Mouse (Mus musculus) stomach, postnatal 0 days (tissue): Measurements from ENCODE around the gene Bach2. TPM values are rescaled to one million over a fixed set of nuclear protein-coding genes. Genes with fewer than 3 reads are reported as not detected.

Experiments used
- ATAC-seq: fragments of 200-750 bp; cut with Nextera tagmentation; 2 replicates; pipeline ENCODE4 v1.8.0; 2017; ENCODE audit not compliant: low FRiP score, low TSS enrichment
- DNase-seq: peaks from one replicate; pipeline ENCODE4 v3.0.0-alpha.2; 2016; ENCODE audit warnings: low spot score
- H3K27ac ChIP-seq: fragments of 300-500 bp; sonication (generic); replicated peaks from 2 replicates; pipeline ENCODE4 v1.5.1; 2014; ENCODE audit warnings: mild to moderate bottlenecking, control low read depth
- H3K27me3 ChIP-seq: fragments of 300-500 bp; sonication (generic); 2 replicates; pipeline ENCODE4 v1.6.1; 2014; ENCODE audit warnings: low read length; ENCODE audit not compliant: control insufficient read depth, insufficient read depth
- H3K36me3 ChIP-seq: fragments of 300-500 bp; sonication (generic); 2 replicates; pipeline ENCODE4 v1.6.1; 2014; ENCODE audit warnings: low read length, mixed read lengths; ENCODE audit not compliant: control insufficient read depth, insufficient read depth
- H3K4me1 ChIP-seq: fragments of 300-500 bp; sonication (generic); replicated peaks from 2 replicates; pipeline ENCODE4 v1.6.1; 2014; ENCODE audit warnings: antibody characterized with exemption; ENCODE audit not compliant: control insufficient read depth, insufficient read depth
- H3K4me2 ChIP-seq: fragments of 300-500 bp; sonication (generic); replicated peaks from 2 replicates; pipeline ENCODE4 v1.6.1; 2014; ENCODE audit warnings: low read depth, mild to moderate bottlenecking, control low read depth, moderate library complexity
- H3K4me3 ChIP-seq: fragments of 300-500 bp; sonication (generic); 2 replicates; pipeline ENCODE4 v1.5.1; 2014; ENCODE audit warnings: low read depth, low read length, control low read depth
- H3K9ac ChIP-seq: fragments of 300-500 bp; sonication (generic); 2 replicates; pipeline ENCODE4 v1.6.1; 2014; ENCODE audit warnings: mild to moderate bottlenecking, low read length, control low read depth, mixed read lengths
- H3K9me3 ChIP-seq: fragments of 300-500 bp; sonication (generic); 2 replicates; pipeline ENCODE4 v1.6.1; 2016; ENCODE audit warnings: low read length; ENCODE audit not compliant: control insufficient read depth
- CTCF ChIP-seq: IDR thresholded peaks from 2 replicates; pipeline ENCODE4 v1.5.1; 2016; ENCODE audit warnings: antibody characterized with exemption, low read depth, mild to moderate bottlenecking, moderate library complexity
- EP300 ChIP-seq: optimal IDR thresholded peaks from 2 replicates; pipeline ENCODE3; 2016; ENCODE audit warnings: antibody characterized with exemption
- WGBS: fragments of 180-500 bp; shearing (Covaris S2); extraction: QIAGEN DNeasy Blood & Tissue Kit; methylation state at CpG from one replicate; pipeline ENCODE4 v1.1.7; 2014; 5-methylcytosine and 5-hydroxymethylcytosine counted together
- polyA plus RNA-seq: library from polyadenylated mRNA; unstranded; fragments of >200 nt; fragmentation: Nextera tagmentation; extraction: Ambion mirVana; gene quantifications from 2 replicates; pipeline ENCODE4 v1.2.1, GENCODE M21; 2015

The Bach2 gene
- polyA plus RNA-seq, 1 experiment from 2014 or later = 1.9 TPM

GRCm38 (mm10) chr4:32405149-32405882 is 166.7 kb downstream of the Bach2 start:
- no peak for TF ChIP-seq EP300
- no peak for TF ChIP-seq CTCF
- H3K27ac ChIP-seq = no peak overlapping the region; the same call in 1 of the 2 replicates
- H3K9me3 ChIP-seq = no peaks in the 10 kb centered on the region
- DNase-seq = no peak
- H3K4me2 ChIP-seq = 0 out of 2 replicates have a peak overlapping the region, but pooled peaks have one; percentile 15
- H3K27me3 ChIP-seq = no peaks in the 10 kb centered on the region
- 0 out of 2 replicates have a peak, but pooled peaks cover 2% of the 10 kb centered on the region for H3K4me1 ChIP-seq
- H3K9ac ChIP-seq = no peak overlapping the region
- WGBS = 61% methylated on average over 17 of the region's 17 CpGs
- no peaks in the 10 kb centered on the region for H3K36me3 ChIP-seq
- no peak overlapping the region for H3K4me3 ChIP-seq
- ATAC-seq = no peak; the same call in 1 of the 2 replicates

- TF ChIP-seq CTCF = no peak
- TF ChIP-seq EP300 = no peak
- Histone ChIP-seq H3K9me3 (no peaks in the 10 kb centered on the region), H3K27me3 (no peaks in the 10 kb centered on the region), H3K36me3 (no peaks in the 10 kb centered on the region), H3K27ac (no peak overlapping the region), H3K4me2 (no peak overlapping the region), H3K4me3 (no peak overlapping the region), H3K9ac (no peak overlapping the region), H3K4me1 (0 out of 2 replicates have a peak, but pooled peaks cover 2% of the 10 kb centered on the region)
- DNase-seq = no peak
- no peak for ATAC-seq
- WGBS = 42% methylated on average over 3 of the region's 3 CpGs
Observed at GRCm38 (mm10) chr4:32405985-32406384, 167.4 kb downstream of the Bach2 start.

DNA sequence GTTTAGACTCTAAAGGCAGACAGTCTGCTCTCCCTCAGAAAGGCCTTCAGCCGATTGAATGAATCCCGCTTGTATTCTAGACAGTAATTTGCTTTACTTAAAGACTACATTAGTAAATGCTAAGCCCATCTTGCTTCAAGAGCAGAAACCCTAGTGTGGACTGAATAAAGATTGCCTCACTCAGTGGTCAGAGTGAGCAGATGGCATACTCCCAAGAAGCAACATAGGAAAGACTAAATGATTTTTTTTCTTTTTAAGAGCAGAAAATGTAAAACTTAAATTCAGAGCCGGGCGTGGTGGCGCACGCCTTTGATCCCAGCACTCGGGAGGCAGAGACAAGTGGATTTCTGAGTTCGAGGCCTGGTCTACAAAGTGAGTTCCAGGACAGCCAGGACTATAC is 169.9 kb downstream of the Bach2 start:
- H3K9me3 ChIP-seq = no peaks in the 10 kb centered on the region
- no peaks in the 10 kb centered on the region for H3K36me3 ChIP-seq
- 0 out of 2 replicates have a peak, but pooled peaks cover 2% of the 10 kb centered on the region for H3K4me1 ChIP-seq
- no peak overlapping the region for H3K4me2 ChIP-seq
- DNase-seq = no peak
- H3K4me3 ChIP-seq = no peak overlapping the region
- TF ChIP-seq CTCF = no peak
- TF ChIP-seq EP300 = no peak
- no peak for ATAC-seq
- H3K27ac ChIP-seq = no peak overlapping the region
- 90% methylated on average over 8 of the region's 8 CpGs for WGBS
- H3K27me3 ChIP-seq = no peaks in the 10 kb centered on the region
- no peak overlapping the region for H3K9ac ChIP-seq

GRCm38 (mm10) chr4:32409116-32409880 is 170.7 kb downstream of the Bach2 start:
- Histone ChIP-seq H3K9ac (no peak overlapping the region), H3K36me3 (no peaks in the 10 kb centered on the region), H3K4me1 (0 out of 2 replicates have a peak, but pooled peaks cover 2% of the 10 kb centered on the region), H3K27me3 (no peaks in the 10 kb centered on the region), H3K4me3 (no peak overlapping the region), H3K27ac (peak overlapping the region; percentile 61; the same call in 1 of the 2 replicates), H3K4me2 (no peak overlapping the region), H3K9me3 (no peaks in the 10 kb centered on the region)
- WGBS = 70% methylated on average over 9 of the region's 9 CpGs
- TF ChIP-seq EP300 (no peak), CTCF (peak; percentile 17; the same call in 1 of the 2 replicates)
- DNase-seq (no peak), ATAC-seq (no peak)

GRCm38 (mm10) chr4:32413063-32413462 is 174.5 kb downstream of the Bach2 start:
- no peak overlapping the region for H3K4me2 ChIP-seq
- no peak overlapping the region for H3K9ac ChIP-seq
- H3K4me3 ChIP-seq = no peak overlapping the region
- H3K4me1 ChIP-seq = 0 out of 2 replicates have a peak, but pooled peaks cover 2% of the 10 kb centered on the region
- H3K36me3 ChIP-seq = no peaks in the 10 kb centered on the region
- H3K27me3 ChIP-seq = no peaks in the 10 kb centered on the region
- H3K9me3 ChIP-seq = no peaks in the 10 kb centered on the region
- no peak overlapping the region for H3K27ac ChIP-seq
- WGBS = 62% methylated on average over 7 of the region's 7 CpGs
- ATAC-seq (no peak), DNase-seq (no peak)
- TF ChIP-seq EP300 (no peak), CTCF (peak; percentile 52)
